In genomic region chr3:27886578-27886977, GRCm38 (mm10) we compare ENCODE assay signal across 17 mouse cellular contexts. TPM values are rescaled to one million over a fixed set of nuclear protein-coding genes. Genes with fewer than 3 reads are reported as not detected.
DNase-seq lines count a peak whose midpoint lies in the region; ATAC-seq and TF ChIP-seq lines count a peak whose summit lies in the region.
"Had no signal": no experiment of that assay in that cellular context is flagged by ENCODE, and none has a peak within 500 bp of the region (broad histone marks: within the 10 kb centered on the region; RNA-seq: fewer than 3 reads in every experiment).

No protein-coding gene starts in this region.

- 0 out of 2 replicates have a peak, but pooled peaks have one; percentile 23 for TF ChIP-seq EP300 in lung, postnatal 0 days (IDR thresholded peaks at IDR 0.05)
- TF ChIP-seq EP300 in stomach, postnatal 0 days (optimal IDR thresholded peaks at IDR 0.05) = no peak

- WGBS in lung, postnatal 0 days = 49% methylated on average over 7 of the region's 7 CpGs
- 35% methylated on average over 7 of the region's 7 CpGs for WGBS in heart, embryonic 16.5 days
- WGBS in stomach, postnatal 0 days = 49% methylated on average over 7 of the region's 7 CpGs

- no peaks in the 10 kb centered on the region for H3K36me3 ChIP-seq in lung, postnatal 0 days (ENCODE audit: insufficient read depth, low read length)
- H3K36me3 ChIP-seq in heart, embryonic 16.5 days (ENCODE audit: control insufficient read depth, insufficient read depth) = no peaks in the 10 kb centered on the region
- no peaks in the 10 kb centered on the region for H3K36me3 ChIP-seq in stomach, postnatal 0 days (ENCODE audit: control insufficient read depth, insufficient read depth, low read length)
- H3K36me3 ChIP-seq: liver, embryonic 15.5 days had no signal

- TF ChIP-seq CTCF in lung, postnatal 0 days (IDR thresholded peaks at IDR 0.05) = no peak
- TF ChIP-seq CTCF in stomach, postnatal 0 days (IDR thresholded peaks at IDR 0.05; ENCODE audit: low read depth) = no peak

- peak; percentile 46 for ATAC-seq in lung, postnatal 0 days
- peak; percentile 64 for ATAC-seq in heart, embryonic 16.5 days (replicated peaks; ENCODE audit: extremely low read depth, insufficient read depth, low FRiP score)
- peak; percentile 84 for ATAC-seq in stomach, postnatal 0 days (ENCODE audit: low FRiP score, low TSS enrichment)
- ATAC-seq in erythroblast, adult 5-6 weeks (replicated peaks; ENCODE audit: low FRiP score, poor library complexity, severe bottlenecking) = no peak
- ATAC-seq: forebrain, embryonic 14.5 days had no signal

- H3K4me2 ChIP-seq in lung, postnatal 0 days (replicated peaks; ENCODE audit: low read depth, low read length) = no peak overlapping the region
- H3K4me2 ChIP-seq in heart, embryonic 16.5 days (ENCODE audit: low read depth, low read length) = no peak overlapping the region
- H3K4me2 ChIP-seq in stomach, postnatal 0 days (replicated peaks; ENCODE audit: low read depth) = no peak overlapping the region
- H3K4me2 ChIP-seq: liver, embryonic 15.5 days had no signal

- H3K9me3 ChIP-seq in lung, postnatal 0 days (ENCODE audit: low read length) = no peaks in the 10 kb centered on the region
- no peaks in the 10 kb centered on the region for H3K9me3 ChIP-seq in heart, embryonic 16.5 days (replicated peaks; ENCODE audit: control insufficient read depth, low read length)
- no peaks in the 10 kb centered on the region for H3K9me3 ChIP-seq in stomach, postnatal 0 days (ENCODE audit: control insufficient read depth, low read length)
- H3K9me3 ChIP-seq: liver, embryonic 15.5 days had no signal

- H3K27ac ChIP-seq in lung, postnatal 0 days (ENCODE audit: low read length) = no peak overlapping the region
- no peak overlapping the region; the same call in 1 of the 2 replicates for H3K27ac ChIP-seq in heart, embryonic 16.5 days (ENCODE audit: low read length)
- H3K27ac ChIP-seq in stomach, postnatal 0 days (replicated peaks) = no peak overlapping the region
- H3K27ac ChIP-seq: gastrocnemius, adult 2 months; liver, embryonic 15.5 days had no signal

- no peak overlapping the region for H3K4me3 ChIP-seq in lung, postnatal 0 days (ENCODE audit: low read depth, low read length)
- no peak overlapping the region for H3K4me3 ChIP-seq in heart, embryonic 16.5 days (ENCODE audit: low read length)
- no peak overlapping the region for H3K4me3 ChIP-seq in stomach, postnatal 0 days (ENCODE audit: low read depth, low read length)
- H3K4me3 ChIP-seq: gastrocnemius, adult 2 months; liver, embryonic 15.5 days had no signal

- no peaks in the 10 kb centered on the region for H3K27me3 ChIP-seq in lung, postnatal 0 days (replicated peaks; ENCODE audit: insufficient read depth, low read length)
- H3K27me3 ChIP-seq in heart, embryonic 16.5 days (ENCODE audit: control insufficient read depth, insufficient read depth, low read length) = no peaks in the 10 kb centered on the region
- H3K27me3 ChIP-seq in stomach, postnatal 0 days (ENCODE audit: control insufficient read depth, insufficient read depth, low read length) = no peaks in the 10 kb centered on the region
- H3K27me3 ChIP-seq: liver, embryonic 15.5 days had no signal

- peak; percentile 7 for DNase-seq in adrenal gland, adult 2 months
- DNase-seq in adrenal gland, postnatal 36 days = no peak
- peak; percentile 54 for DNase-seq in lung, postnatal 0 days (ENCODE audit: low spot score)
- DNase-seq in lung, postnatal 36 days = no peak
- peak; percentile 40 for DNase-seq in stomach, postnatal 0 days (ENCODE audit: low spot score)
- DNase-seq in testis, postnatal 14 days (ENCODE audit: low spot score) = no peak
- DNase-seq: adrenal gland, adult 8-10 months; cerebellum, postnatal 25 days; gastrocnemius, adult 2 months; kidney, adult 11 months; kidney, postnatal 36 days had no signal

- H3K9ac ChIP-seq in lung, postnatal 0 days (replicated peaks; ENCODE audit: low read depth) = no peak overlapping the region
- H3K9ac ChIP-seq in heart, embryonic 16.5 days (ENCODE audit: low read length) = no peak overlapping the region
- H3K9ac ChIP-seq in stomach, postnatal 0 days (ENCODE audit: low read length) = no peak overlapping the region
- H3K9ac ChIP-seq: liver, embryonic 15.5 days had no signal

- H3K4me1 ChIP-seq in lung, postnatal 0 days (ENCODE audit: insufficient read depth, low read depth, low read length) = peaks cover 3% of the 10 kb centered on the region; the same call in 1 of the 2 replicates
- peaks cover 23% of the 10 kb centered on the region for H3K4me1 ChIP-seq in heart, embryonic 16.5 days (ENCODE audit: control insufficient read depth, insufficient read depth, low read length)
- H3K4me1 ChIP-seq in stomach, postnatal 0 days (replicated peaks; ENCODE audit: control insufficient read depth, insufficient read depth) = no peaks in the 10 kb centered on the region
- H3K4me1 ChIP-seq: liver, embryonic 15.5 days had no signal

RNA-seq across cellular contexts. Expression of gene Tmem212, which starts 9.6 kb away (rescaled TPM):
- not detected for total RNA-seq in adrenal gland, adult 2 months (2021)
- not detected in 2 replicates for polyA plus RNA-seq in adrenal gland, adult 2 months (2012; rRNA removed)
- not detected for total RNA-seq in adrenal gland, postnatal 36 days (2021)
- 55.4 and 59.9 TPM in 2 replicates for polyA plus RNA-seq in lung, postnatal 0 days (2015; fragmentation: Nextera tagmentation; extraction: Ambion mirVana)
- polyA plus RNA-seq in heart, embryonic 16.5 days (2015; fragmentation: Nextera tagmentation; extraction: Ambion mirVana) = 0.72 TPM in 1 of 2 replicates, not detected in the other
- not detected in 2 replicates for polyA plus RNA-seq in stomach, postnatal 0 days (2015; fragmentation: Nextera tagmentation; extraction: Ambion mirVana)
- total RNA-seq in erythroblast, adult 5-6 weeks (2015; ENCODE audit: low replicate concordance) = not detected in 2 replicates
- not detected in 2 replicates for total RNA-seq in erythroblast, adult 5-6 weeks (2017; ENCODE audit: low replicate concordance)
- total RNA-seq: adrenal gland, adult 8-10 months; gastrocnemius, adult 2 months had no signal
- polyA plus RNA-seq: forebrain, embryonic 14.5 days; hindbrain, embryonic 11.5 days; limb, embryonic 11.5 days; liver, embryonic 15.5 days had no signal

RNA-seq across cellular contexts. Expression of gene Pld1, which starts 51.9 kb away (rescaled TPM):
- total RNA-seq in adrenal gland, adult 2 months (2021) = 1 to 10 TPM; 5.8 to 6.7 TPM
- 0.51 and 0.68 TPM in 2 replicates for polyA plus RNA-seq in adrenal gland, adult 2 months (2012; rRNA removed)
- 1 to 10 TPM; 6.5 to 6.8 TPM for total RNA-seq in adrenal gland, postnatal 36 days (2021)
- polyA plus RNA-seq in lung, postnatal 0 days (2015; fragmentation: Nextera tagmentation; extraction: Ambion mirVana) = 10.2 and 13.4 TPM in 2 replicates
- polyA plus RNA-seq in heart, embryonic 16.5 days (2015; fragmentation: Nextera tagmentation; extraction: Ambion mirVana) = 7.8 and 8.3 TPM in 2 replicates
- polyA plus RNA-seq in stomach, postnatal 0 days (2015; fragmentation: Nextera tagmentation; extraction: Ambion mirVana) = 5.7 and 5.8 TPM in 2 replicates
- 12.7 and 16.7 TPM in 2 replicates for total RNA-seq in erythroblast, adult 5-6 weeks (2015; ENCODE audit: low replicate concordance)
- 2.2 and 3.2 TPM in 2 replicates for total RNA-seq in erythroblast, adult 5-6 weeks (2017; ENCODE audit: low replicate concordance)

Comparison
In these comparisons a context has a peak if more than half of its experiments do, and no peak if none do; other contexts are left out.
1. DNase-seq: peak in adrenal gland, adult 2 months (single experiment), lung, postnatal 0 days (single experiment) and stomach, postnatal 0 days (single experiment); none in adrenal gland, postnatal 36 days (0 of 2), lung, postnatal 36 days (single experiment) and testis, postnatal 14 days (single experiment).
2. RNA of gene Tmem212, which starts 9.6 kb away (polyA plus RNA-seq): 55.4 to 59.9 TPM in lung, postnatal 0 days; 0.72 TPM in heart, embryonic 16.5 days, not detected in stomach, postnatal 0 days and not detected in adrenal gland, adult 2 months; every median in the first group is over 10 times any median in the second.